In the genomic region with DNA sequence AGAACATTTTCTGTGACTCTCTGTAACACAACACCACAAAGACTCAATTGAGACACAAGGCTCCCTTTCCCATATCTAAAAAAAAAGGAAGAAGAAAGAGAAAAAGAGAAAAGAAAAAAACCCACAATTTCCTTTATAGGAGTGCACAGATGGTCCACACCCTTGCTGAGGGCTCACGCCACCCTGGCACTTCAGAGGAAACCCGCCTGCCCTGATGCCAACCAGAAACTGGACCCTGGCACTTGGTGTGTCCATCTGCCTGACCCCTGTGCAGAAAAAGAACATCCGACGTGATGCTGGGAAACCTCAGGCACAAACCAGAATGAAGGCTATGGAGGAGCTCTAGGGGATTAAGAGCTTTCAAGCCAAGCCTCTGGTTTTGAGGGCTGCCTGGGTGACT, we compare ENCODE assay signal across 18 mouse cellular contexts. TPM values are rescaled to one million over a fixed set of nuclear protein-coding genes. Genes with fewer than 3 reads are reported as not detected.
DNase-seq lines count a peak whose midpoint lies in the region; ATAC-seq and TF ChIP-seq lines count a peak whose summit lies in the region.
"Had no signal": no experiment of that assay in that cellular context is flagged by ENCODE, and none has a peak within 500 bp of the region (broad histone marks: within the 10 kb centered on the region; RNA-seq: fewer than 3 reads in every experiment).

No protein-coding gene starts in this region.

- H3K36me3 ChIP-seq in forebrain, embryonic 10.5 days (replicated peaks): no peaks in the 10 kb centered on the region
- H3K36me3 ChIP-seq in forebrain, embryonic 15.5 days: no peaks in the 10 kb centered on the region
- no peaks in the 10 kb centered on the region for H3K36me3 ChIP-seq in midbrain, embryonic 16.5 days (ENCODE audit: control insufficient read depth, insufficient read depth, low read length)
- no peaks in the 10 kb centered on the region for H3K36me3 ChIP-seq in midbrain, embryonic 14.5 days (ENCODE audit: control insufficient read depth, insufficient read depth, low read length)
- 0 out of 2 replicates have a peak, but pooled peaks cover 2% of the 10 kb centered on the region for H3K36me3 ChIP-seq in small intestine, adult 2 months (ENCODE audit: control insufficient read depth, insufficient read depth, low read length)
- H3K36me3 ChIP-seq: embryonic facial prominence, embryonic 13.5 days; heart, embryonic 12.5 days; midbrain, embryonic 12.5 days; neural tube, embryonic 12.5 days; stomach, embryonic 15.5 days had no signal

- TF ChIP-seq CTCF in small intestine, adult 2 months (IDR thresholded peaks at IDR 0.05; ENCODE audit: extremely low read depth, insufficient read length, insufficient replicate concordance, low read depth, low read length): no peak

- no peak overlapping the region for H3K9ac ChIP-seq in forebrain, embryonic 15.5 days (replicated peaks)
- no peak overlapping the region for H3K9ac ChIP-seq in midbrain, embryonic 16.5 days (ENCODE audit: low read depth, low read length)
- no peak overlapping the region for H3K9ac ChIP-seq in midbrain, embryonic 14.5 days (replicated peaks; ENCODE audit: low read length)
- H3K9ac ChIP-seq: embryonic facial prominence, embryonic 13.5 days; heart, embryonic 12.5 days; liver, embryonic 14.5 days; midbrain, embryonic 12.5 days; neural tube, embryonic 12.5 days; stomach, embryonic 15.5 days had no signal

- TF ChIP-seq POLR2A in small intestine, adult 2 months (IDR thresholded peaks at IDR 0.05; ENCODE audit: low read depth, low read length): no peak

- no peak overlapping the region for H3K4me2 ChIP-seq in forebrain, embryonic 15.5 days (replicated peaks)
- H3K4me2 ChIP-seq in midbrain, embryonic 16.5 days (ENCODE audit: low read length): no peak overlapping the region
- no peak overlapping the region for H3K4me2 ChIP-seq in midbrain, embryonic 14.5 days (ENCODE audit: low read length)
- H3K4me2 ChIP-seq: embryonic facial prominence, embryonic 13.5 days; heart, embryonic 12.5 days; midbrain, embryonic 12.5 days; neural tube, embryonic 12.5 days; stomach, embryonic 15.5 days had no signal

- no peak for DNase-seq in forebrain, embryonic 10.5 days (ENCODE audit: extremely low spot score, low spot score)
- no peak for DNase-seq in midbrain, embryonic 14.5 days
- no peak for DNase-seq in urinary bladder, adult 18-20 months (ENCODE audit: low spot score in 2 of 2)
- DNase-seq: B cell, adult 2 months; heart, postnatal 4 days; kidney, adult 8-10 months; lung, postnatal 14 days; thymus, postnatal 14 days had no signal

- no peaks in the 10 kb centered on the region for H3K27me3 ChIP-seq in forebrain, embryonic 10.5 days (ENCODE audit: poor library complexity, severe bottlenecking)
- H3K27me3 ChIP-seq in forebrain, embryonic 15.5 days: no peaks in the 10 kb centered on the region
- H3K27me3 ChIP-seq in midbrain, embryonic 16.5 days (ENCODE audit: control insufficient read depth, insufficient read depth, low read depth, low read length): no peaks in the 10 kb centered on the region
- no peaks in the 10 kb centered on the region for H3K27me3 ChIP-seq in midbrain, embryonic 14.5 days (ENCODE audit: control insufficient read depth, insufficient read depth, low read length)
- H3K27me3 ChIP-seq in small intestine, adult 2 months (ENCODE audit: control insufficient read depth, insufficient read depth, low read length): no peaks in the 10 kb centered on the region
- H3K27me3 ChIP-seq: embryonic facial prominence, embryonic 13.5 days; heart, embryonic 12.5 days; midbrain, embryonic 12.5 days; neural tube, embryonic 12.5 days; stomach, embryonic 15.5 days had no signal

- WGBS in forebrain, embryonic 10.5 days: 82% methylated on average over 4 of the region's 4 CpGs
- WGBS in forebrain, embryonic 15.5 days: 50% methylated on average over 4 of the region's 4 CpGs
- WGBS in midbrain, embryonic 16.5 days: 65% methylated on average over 4 of the region's 4 CpGs
- WGBS in midbrain, embryonic 14.5 days: 69% methylated on average over 4 of the region's 4 CpGs
- WGBS in small intestine, adult 2 months: 79% methylated on average over 4 of the region's 4 CpGs

- peak overlapping the region; percentile 51; the same call in 1 of the 2 replicates for H3K27ac ChIP-seq in forebrain, embryonic 10.5 days
- H3K27ac ChIP-seq in forebrain, embryonic 15.5 days (replicated peaks): no peak overlapping the region
- H3K27ac ChIP-seq in midbrain, embryonic 16.5 days (ENCODE audit: low read length): 0 out of 2 replicates have a peak overlapping the region, but pooled peaks have one; percentile 17
- no peak overlapping the region for H3K27ac ChIP-seq in midbrain, embryonic 14.5 days (replicated peaks; ENCODE audit: low read depth, low read length)
- H3K27ac ChIP-seq in small intestine, adult 2 months (ENCODE audit: insufficient read depth, low read depth, low read length): peak overlapping the region; percentile 69
- H3K27ac ChIP-seq: embryonic facial prominence, embryonic 13.5 days; liver, embryonic 14.5 days; midbrain, embryonic 12.5 days; neural tube, embryonic 12.5 days; stomach, embryonic 15.5 days had no signal

- peaks cover 17% of the 10 kb centered on the region for H3K4me1 ChIP-seq in forebrain, embryonic 10.5 days
- H3K4me1 ChIP-seq in forebrain, embryonic 15.5 days: peaks cover 12% of the 10 kb centered on the region
- H3K4me1 ChIP-seq in midbrain, embryonic 16.5 days (ENCODE audit: control insufficient read depth, insufficient read depth, low read length): peaks cover 8% of the 10 kb centered on the region; the same call in 1 of the 2 replicates
- peaks cover 11% of the 10 kb centered on the region; the same call in 1 of the 2 replicates for H3K4me1 ChIP-seq in midbrain, embryonic 14.5 days (ENCODE audit: control insufficient read depth, insufficient read depth, low read length)
- peaks cover 18% of the 10 kb centered on the region for H3K4me1 ChIP-seq in small intestine, adult 2 months (ENCODE audit: control insufficient read depth, insufficient read depth, insufficient read length, low read length)
- H3K4me1 ChIP-seq: embryonic facial prominence, embryonic 13.5 days; heart, embryonic 12.5 days; stomach, embryonic 15.5 days had no signal

- no peak overlapping the region for H3K4me3 ChIP-seq in forebrain, embryonic 10.5 days
- no peak overlapping the region for H3K4me3 ChIP-seq in forebrain, embryonic 15.5 days
- no peak overlapping the region for H3K4me3 ChIP-seq in midbrain, embryonic 16.5 days (ENCODE audit: low read depth, low read length)
- no peak overlapping the region for H3K4me3 ChIP-seq in midbrain, embryonic 14.5 days (replicated peaks; ENCODE audit: low read depth, low read length)
- H3K4me3 ChIP-seq in small intestine, adult 2 months (ENCODE audit: low read depth, low read length): no peak overlapping the region
- H3K4me3 ChIP-seq: embryonic facial prominence, embryonic 13.5 days; heart, embryonic 12.5 days; midbrain, embryonic 12.5 days; neural tube, embryonic 12.5 days; stomach, embryonic 15.5 days had no signal

- no peak for ATAC-seq in forebrain, embryonic 15.5 days (replicated peaks)
- ATAC-seq in midbrain, embryonic 16.5 days: no peak
- no peak for ATAC-seq in midbrain, embryonic 14.5 days (ENCODE audit: low FRiP score, low TSS enrichment)
- ATAC-seq in common myeloid progenitor, adult 5-6 weeks (replicated peaks; ENCODE audit: low read depth, poor library complexity, severe bottlenecking): peak; percentile 57

- H3K9me3 ChIP-seq in forebrain, embryonic 10.5 days: no peaks in the 10 kb centered on the region
- H3K9me3 ChIP-seq in forebrain, embryonic 15.5 days: no peaks in the 10 kb centered on the region
- no peaks in the 10 kb centered on the region for H3K9me3 ChIP-seq in midbrain, embryonic 16.5 days (replicated peaks; ENCODE audit: control insufficient read depth, low read length, poor library complexity, severe bottlenecking)
- H3K9me3 ChIP-seq in midbrain, embryonic 14.5 days (ENCODE audit: control insufficient read depth, low read length): no peaks in the 10 kb centered on the region
- H3K9me3 ChIP-seq: embryonic facial prominence, embryonic 13.5 days; heart, embryonic 12.5 days; midbrain, embryonic 12.5 days; neural tube, embryonic 12.5 days; stomach, embryonic 15.5 days had no signal

RNA-seq across cellular contexts. Expression of gene Ptprj, which starts 43.2 kb away (rescaled TPM):
- polyA plus RNA-seq in forebrain, embryonic 10.5 days (2016; fragmentation: Nextera tagmentation; extraction: Ambion mirVana): 1.9 and 2.1 TPM in 2 replicates
- polyA plus RNA-seq in forebrain, embryonic 15.5 days (2015; fragmentation: Nextera tagmentation; extraction: Ambion mirVana): 3.3 and 3.7 TPM in 2 replicates
- polyA plus RNA-seq in midbrain, embryonic 16.5 days (2015; fragmentation: Nextera tagmentation; extraction: Ambion mirVana): 5.4 and 5.9 TPM in 2 replicates
- polyA plus RNA-seq in midbrain, embryonic 14.5 days (2014; fragmentation: Nextera tagmentation; extraction: Ambion mirVana): 7.1 and 7.2 TPM in 2 replicates
- 19.4 and 22.7 TPM in 2 replicates for total RNA-seq in common myeloid progenitor, adult 5-6 weeks (2017)
- polyA plus RNA-seq in small intestine, adult 2 months (2012; rRNA removed): 3.4 and 7.3 TPM in 2 replicates

Comparison
In these comparisons a context has a peak if more than half of its experiments do, and no peak if none do; other contexts are left out.
1. H3K27ac ChIP-seq: peak in forebrain, embryonic 10.5 days (single experiment), midbrain, embryonic 16.5 days (single experiment) and small intestine, adult 2 months (single experiment); none in forebrain, embryonic 15.5 days (single experiment) and midbrain, embryonic 14.5 days (single experiment).